Mouse (Mus musculus): ENCODE data around the gene Mrpl24.

- TF ChIP-seq CTCF (IDR thresholded peaks at IDR 0.05; ENCODE audit: control insufficient read depth, insufficient read depth, insufficient read length) (no peak), CEBPB (IDR thresholded peaks at IDR 0.05; ENCODE audit: low read depth) (no peak), USF1 (IDR thresholded peaks at IDR 0.05; ENCODE audit: low read depth) (no peak), MYOD1 (IDR thresholded peaks at IDR 0.05; ENCODE audit: control insufficient read depth, insufficient read length, low read depth) (no peak), MAX (IDR thresholded peaks at IDR 0.05) (no peak)
Measured at GRCm38 (mm10) chr3:87901036-87901624, 18.2 kb upstream of the Mrpl24 start.

Data from C2C12 (cell line).